Mouse (Mus musculus): ENCODE measurements around the gene Olfr463.

Gene Olfr463

DNA sequence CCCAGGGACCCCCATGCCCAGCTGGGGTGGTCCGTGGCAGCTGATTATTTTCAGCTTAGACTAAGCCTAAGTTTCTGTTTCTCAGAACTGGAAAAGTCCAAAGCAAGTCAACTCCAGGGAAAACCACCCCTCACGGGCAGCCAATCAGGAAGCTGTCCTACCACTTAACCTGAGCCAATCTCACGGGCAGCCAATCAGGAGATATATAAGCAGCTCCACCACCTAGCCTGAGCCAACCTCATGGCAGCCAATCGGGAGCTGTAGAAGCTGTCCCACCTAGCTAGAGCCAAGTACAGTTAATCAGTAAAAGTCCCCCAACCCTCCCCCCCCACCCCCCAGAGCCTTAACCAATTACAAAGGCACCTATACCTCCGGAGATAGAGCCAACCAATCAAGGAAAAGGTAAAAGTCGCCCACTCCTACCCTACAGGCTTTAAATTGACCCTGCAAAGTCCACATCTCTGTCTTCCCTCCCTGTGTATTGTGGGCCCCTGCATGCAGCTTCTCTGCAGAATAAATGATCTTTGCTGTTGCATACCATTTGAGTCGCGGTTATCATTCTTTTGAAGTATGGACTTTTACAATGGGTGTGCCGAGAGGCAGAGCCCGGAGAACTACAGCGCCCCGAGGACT is 50.1 kb downstream of the Olfr463 start:
- no peak for DNase-seq (ENCODE audit: low spot score in 2 of 2)
